Mouse (Mus musculus) embryonic facial prominence, embryonic 11.5 days (tissue): ENCODE measurements at regions not wholly inside any gene's neighbourhood (a gene's known extent, or its start where the extent isn't known, plus 50 kb on each side); places are given as distances from the start of the nearest gene placed in this dataset.

ENCODE experiments used
- ATAC-seq: fragments of 200-750 bp; cut with Nextera tagmentation; replicated peaks from 2 replicates; pipeline ENCODE4 v1.8.0; 2017; ENCODE audit warnings: low read depth; ENCODE audit not compliant: insufficient number of reproducible peaks, low FRiP score, low TSS enrichment
- DNase-seq: peaks from one replicate; pipeline ENCODE4 v3.0.0-alpha.2; 2015; ENCODE audit warnings: low spot score
- H3K27ac ChIP-seq: fragments of 300-500 bp; sonication (generic); replicated peaks from 2 replicates; pipeline ENCODE4 v1.5.1; 2014; ENCODE audit warnings: mild to moderate bottlenecking, low read depth, low read length, control low read depth
- H3K27me3 ChIP-seq: fragments of 300-500 bp; sonication (generic); 2 replicates; pipeline ENCODE4 v1.6.1; 2014; ENCODE audit warnings: mild to moderate bottlenecking, low read length, moderate library complexity, mixed read lengths; ENCODE audit not compliant: control insufficient read depth, insufficient read depth
- H3K36me3 ChIP-seq: fragments of 300-500 bp; sonication (generic); replicated peaks from 2 replicates; pipeline ENCODE4 v1.6.1; 2014; ENCODE audit warnings: low read depth, mild to moderate bottlenecking, low read length, moderate library complexity, mixed read lengths; ENCODE audit not compliant: control insufficient read depth, insufficient read depth
- H3K4me1 ChIP-seq: fragments of 300-500 bp; sonication (generic); 2 replicates; pipeline ENCODE4 v1.6.1; 2014; ENCODE audit warnings: low read length, mixed read lengths; ENCODE audit not compliant: control insufficient read depth, insufficient read depth
- H3K4me2 ChIP-seq: fragments of 300-500 bp; sonication (generic); 2 replicates; pipeline ENCODE4 v1.6.1; 2014; ENCODE audit warnings: low read depth, mild to moderate bottlenecking, control low read depth, low read length, moderate library complexity
- H3K4me3 ChIP-seq: fragments of 300-500 bp; sonication (generic); 2 replicates; pipeline ENCODE4 v1.5.1; 2014; ENCODE audit warnings: low read depth, low read length, control low read depth
- H3K9ac ChIP-seq: fragments of 300-500 bp; sonication (generic); replicated peaks from 2 replicates; pipeline ENCODE4 v1.6.1; 2014; ENCODE audit warnings: mild to moderate bottlenecking, control low read depth, low read length
- H3K9me3 ChIP-seq: fragments of 300-500 bp; sonication (generic); replicated peaks from 2 replicates; pipeline ENCODE4 v1.6.1; 2016; ENCODE audit warnings: mild to moderate bottlenecking, low read length, inconsistent platforms, mixed read lengths; ENCODE audit not compliant: control insufficient read depth
- WGBS: fragments of 180-500 bp; shearing (Covaris S2); extraction: QIAGEN DNeasy Blood & Tissue Kit; methylation state at CpG from one replicate; pipeline ENCODE4 v1.1.7; 2014; 5-methylcytosine and 5-hydroxymethylcytosine counted together

DNA sequence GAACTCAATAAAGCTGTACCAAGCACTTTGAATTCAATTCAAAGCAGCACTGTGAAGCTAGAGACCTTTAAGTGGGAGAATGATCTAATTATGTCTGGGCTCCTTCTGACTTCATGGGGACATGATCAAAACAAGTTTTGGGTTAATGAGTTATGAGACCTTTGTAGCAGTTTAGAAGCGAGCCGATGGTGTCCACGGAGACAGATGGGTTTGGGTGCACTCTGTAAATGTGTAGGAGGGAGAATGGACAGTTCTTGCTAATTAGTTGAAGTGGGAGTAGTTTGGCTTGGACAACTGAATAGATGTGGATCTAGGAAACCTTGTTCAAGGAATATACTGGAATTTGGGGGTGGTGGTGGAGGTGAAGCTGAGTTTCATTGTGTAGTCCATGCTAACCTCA, 186.3 kb upstream of the Cldn34b3 start:
- WGBS = 77% methylated on average over 3 of the region's 3 CpGs
- H3K9ac ChIP-seq = no peak overlapping the region
- no peaks in the 10 kb centered on the region for H3K9me3 ChIP-seq
- H3K27me3 ChIP-seq = no peaks in the 10 kb centered on the region
- no peak overlapping the region for H3K27ac ChIP-seq
- ATAC-seq (no peak), DNase-seq (no peak)
- H3K36me3 ChIP-seq = no peaks in the 10 kb centered on the region
- H3K4me3 ChIP-seq = no peak overlapping the region
- no peaks in the 10 kb centered on the region for H3K4me1 ChIP-seq
- no peak overlapping the region for H3K4me2 ChIP-seq

DNA sequence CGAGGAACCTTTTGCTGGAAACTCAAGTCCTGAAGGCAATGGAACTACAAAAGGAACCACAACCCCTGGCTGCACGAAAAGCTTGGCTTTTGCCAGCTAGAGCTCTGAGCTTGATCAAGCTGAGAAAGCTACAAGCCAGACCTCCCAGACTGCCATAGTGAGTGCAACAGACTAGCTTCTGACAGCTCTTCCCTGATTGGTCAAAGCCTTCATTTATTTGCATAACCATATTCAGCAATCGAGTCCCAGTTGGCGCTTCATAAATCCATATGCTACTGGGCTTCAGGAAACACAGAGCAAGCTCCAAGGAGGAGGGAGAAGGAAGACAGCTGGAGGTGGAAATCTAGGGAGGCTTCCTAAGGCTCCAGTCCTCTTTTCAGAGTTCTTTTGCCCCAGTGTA, 181.4 kb upstream of the Cldn34b3 start:
- Histone ChIP-seq H3K9me3 (no peaks in the 10 kb centered on the region), H3K4me1 (no peaks in the 10 kb centered on the region), H3K27me3 (no peaks in the 10 kb centered on the region), H3K27ac (no peak overlapping the region), H3K36me3 (no peaks in the 10 kb centered on the region), H3K4me2 (no peak overlapping the region), H3K9ac (no peak overlapping the region), H3K4me3 (no peak overlapping the region)
- ATAC-seq = no peak
- DNase-seq = no peak
- 67% methylated on average over 4 of the region's 4 CpGs for WGBS

DNA sequence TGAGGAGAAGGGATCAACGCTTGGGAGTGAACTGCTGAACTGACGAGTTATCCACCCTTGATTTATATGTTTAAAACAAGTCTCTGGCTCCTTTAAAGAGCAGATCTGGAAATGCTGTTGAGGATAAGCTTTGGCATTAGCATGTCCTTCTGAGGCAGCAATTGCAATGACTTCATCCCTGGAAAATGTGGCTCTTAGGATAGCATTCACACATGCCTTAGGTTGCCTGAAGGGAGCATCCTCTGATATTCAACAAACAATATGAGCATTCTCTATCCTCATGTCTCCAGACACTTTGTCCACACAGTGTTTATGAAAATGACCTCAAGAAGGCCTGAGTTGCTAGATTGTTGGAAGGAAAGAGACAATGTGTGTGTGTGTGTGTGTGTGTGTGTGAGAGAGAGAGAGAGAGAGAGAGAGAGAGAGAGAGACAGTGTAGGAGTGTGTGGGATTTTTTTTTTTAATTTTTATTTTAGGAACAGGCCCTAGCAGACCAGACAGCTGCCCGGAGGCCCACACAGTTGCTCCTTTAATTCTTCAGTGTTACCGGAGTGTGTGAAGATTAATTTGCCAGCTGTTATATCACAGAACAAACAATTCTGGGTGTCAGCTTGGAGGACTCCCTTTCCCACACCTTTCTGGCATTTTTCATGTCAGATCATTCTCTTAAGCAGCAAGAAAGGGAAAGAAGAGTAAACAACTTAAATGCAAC, 153.2 kb upstream of the Cldn34b3 start:
- no peak overlapping the region for H3K4me3 ChIP-seq
- ATAC-seq (no peak), DNase-seq (no peak)
- no peak overlapping the region for H3K9ac ChIP-seq
- H3K4me2 ChIP-seq = no peak overlapping the region
- 57% methylated on average over 4 of the region's 4 CpGs for WGBS
- H3K4me1 ChIP-seq = no peaks in the 10 kb centered on the region
- H3K27ac ChIP-seq = no peak overlapping the region
- no peaks in the 10 kb centered on the region for H3K9me3 ChIP-seq
- H3K36me3 ChIP-seq = no peaks in the 10 kb centered on the region
- no peaks in the 10 kb centered on the region for H3K27me3 ChIP-seq

- DNase-seq (no peak), ATAC-seq (no peak)
- Histone ChIP-seq H3K9me3 (no peaks in the 10 kb centered on the region), H3K36me3 (no peaks in the 10 kb centered on the region), H3K4me1 (no peaks in the 10 kb centered on the region), H3K27me3 (no peaks in the 10 kb centered on the region), H3K4me2 (no peak overlapping the region), H3K4me3 (no peak overlapping the region), H3K9ac (no peak overlapping the region), H3K27ac (no peak overlapping the region)
- 35% methylated on average over 1 of the region's 1 CpGs for WGBS
These were observed 148.0 kb upstream of the Cldn34b3 start for GRCm38 (mm10) chrX:76116086-76116485.

GRCm38 (mm10) chrX:76116562-76116961, 147.5 kb upstream of the Cldn34b3 start:
- 77% methylated on average over 1 of the region's 1 CpGs for whole genome bisulfite sequencing
- H3K36me3 ChIP-seq = no peaks in the 10 kb centered on the region
- H3K4me3 ChIP-seq = no peak overlapping the region
- H3K9ac ChIP-seq = no peak overlapping the region
- no peaks in the 10 kb centered on the region for H3K4me1 ChIP-seq
- H3K4me2 ChIP-seq = no peak overlapping the region
- H3K27me3 ChIP-seq = no peaks in the 10 kb centered on the region
- ATAC-seq (no peak), DNase-seq (no peak)
- H3K27ac ChIP-seq = no peak overlapping the region
- H3K9me3 ChIP-seq = no peaks in the 10 kb centered on the region

- 45% methylated on average over 3 of the region's 3 CpGs for WGBS
- Histone ChIP-seq H3K9ac (no peak overlapping the region), H3K36me3 (no peaks in the 10 kb centered on the region), H3K27ac (no peak overlapping the region), H3K4me2 (no peak overlapping the region), H3K27me3 (no peaks in the 10 kb centered on the region), H3K4me1 (no peaks in the 10 kb centered on the region), H3K9me3 (no peaks in the 10 kb centered on the region), H3K4me3 (no peak overlapping the region)
- DNase-seq (no peak), ATAC-seq (no peak)
These were observed 143.2 kb upstream of the Cldn34b3 start for GRCm38 (mm10) chrX:76120936-76121335.

GRCm38 (mm10) chrX:76123355-76123754, 140.7 kb upstream of the Cldn34b3 start:
- H3K27me3 ChIP-seq = no peaks in the 10 kb centered on the region
- DNase-seq = no peak
- no peaks in the 10 kb centered on the region for H3K9me3 ChIP-seq
- H3K4me2 ChIP-seq = no peak overlapping the region
- 41% methylated on average over 2 of the region's 2 CpGs for WGBS
- no peak for ATAC-seq
- no peak overlapping the region for H3K27ac ChIP-seq
- H3K9ac ChIP-seq = no peak overlapping the region
- no peak overlapping the region for H3K4me3 ChIP-seq
- H3K4me1 ChIP-seq = no peaks in the 10 kb centered on the region
- H3K36me3 ChIP-seq = no peaks in the 10 kb centered on the region

DNA sequence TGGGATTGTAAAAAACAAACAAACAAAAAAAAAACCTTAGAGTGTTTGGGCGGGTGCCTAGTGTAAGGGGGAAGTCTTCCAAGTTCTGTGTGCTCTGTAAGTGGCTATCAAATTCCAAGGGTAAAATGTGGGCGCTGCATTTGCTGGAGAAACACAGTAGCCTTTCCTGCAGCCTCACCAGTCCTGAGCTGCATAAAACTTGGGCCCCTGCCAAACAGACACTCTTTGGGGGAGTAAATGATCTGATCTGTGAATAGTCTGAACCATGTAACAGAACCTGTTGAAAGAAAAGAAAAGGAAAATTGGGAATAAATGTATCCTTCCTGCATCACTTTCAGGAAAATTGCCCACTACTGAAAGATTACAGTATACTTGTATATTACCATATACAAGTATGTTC, 126.4 kb upstream of the Cldn34b3 start:
- Histone ChIP-seq H3K9me3 (no peaks in the 10 kb centered on the region), H3K36me3 (no peaks in the 10 kb centered on the region), H3K4me2 (no peak overlapping the region), H3K27ac (no peak overlapping the region), H3K9ac (no peak overlapping the region), H3K4me1 (no peaks in the 10 kb centered on the region), H3K27me3 (no peaks in the 10 kb centered on the region), H3K4me3 (no peak overlapping the region)
- 35% methylated on average over 2 of the region's 2 CpGs for WGBS
- DNase-seq (peak; percentile 18), ATAC-seq (0 out of 2 replicates have a peak, but pooled peaks have one; percentile 52)
